ENCODE assay signal across 8 mouse cellular contexts in genomic region chr1:45825140-45825539, GRCm38 (mm10). TPM values are rescaled to one million over a fixed set of nuclear protein-coding genes. Genes with fewer than 3 reads are reported as not detected.
DNase-seq lines count a peak whose midpoint lies in the region; ATAC-seq and TF ChIP-seq lines count a peak whose summit lies in the region.

No protein-coding gene starts in this region.

- H3K36me3 ChIP-seq in embryonic facial prominence, embryonic 12.5 days, result peaks cover 38% of the 10 kb centered on the region
- H3K36me3 ChIP-seq in kidney, embryonic 16.5 days (ENCODE audit: insufficient read depth, low read length), result peaks cover 36% of the 10 kb centered on the region
- H3K36me3 ChIP-seq in liver, adult 2 months (ENCODE audit: control insufficient read depth, insufficient read depth, low read length), result peaks cover 35% of the 10 kb centered on the region
- H3K36me3 ChIP-seq in stomach, embryonic 15.5 days, result peaks cover 24% of the 10 kb centered on the region

- no peak overlapping the region for H3K4me2 ChIP-seq in embryonic facial prominence, embryonic 12.5 days (replicated peaks)
- no peak overlapping the region for H3K4me2 ChIP-seq in kidney, embryonic 16.5 days (replicated peaks; ENCODE audit: low read depth, low read length)
- H3K4me2 ChIP-seq in stomach, embryonic 15.5 days, result no peak overlapping the region

- TF ChIP-seq CTCF in liver, adult 2 months (IDR thresholded peaks at IDR 0.05; ENCODE audit: low read depth, low read length), result peak; percentile 60

- no peak for TF ChIP-seq POLR2A in liver, adult 2 months (IDR thresholded peaks at IDR 0.05; ENCODE audit: extremely low read depth, insufficient read depth, low read length)

- no peak overlapping the region for H3K27ac ChIP-seq in embryonic facial prominence, embryonic 12.5 days
- no peak overlapping the region for H3K27ac ChIP-seq in kidney, embryonic 16.5 days (ENCODE audit: low read length)
- H3K27ac ChIP-seq in liver, adult 2 months (replicated peaks; ENCODE audit: insufficient read depth, low read depth, low read length), result no peak overlapping the region
- H3K27ac ChIP-seq in stomach, embryonic 15.5 days, result no peak overlapping the region

- ATAC-seq in embryonic facial prominence, embryonic 12.5 days (ENCODE audit: insufficient number of reproducible peaks, insufficient read depth, low FRiP score, low TSS enrichment), result peak; percentile 77; the same call in 1 of the 2 replicates
- peak; percentile 90 for ATAC-seq in kidney, embryonic 16.5 days (ENCODE audit: low FRiP score, low TSS enrichment)
- ATAC-seq in monocyte, adult 5-6 weeks (replicated peaks; ENCODE audit: insufficient number of reproducible peaks, low FRiP score, low TSS enrichment, poor library complexity, severe bottlenecking), result 0 out of 2 replicates have a peak, but pooled peaks have one; percentile 52
- ATAC-seq in stomach, embryonic 15.5 days (ENCODE audit: insufficient read depth, low FRiP score, low read depth), result peak; percentile 70; the same call in 1 of the 2 replicates

- H3K4me3 ChIP-seq in embryonic facial prominence, embryonic 12.5 days, result no peak overlapping the region
- no peak overlapping the region for H3K4me3 ChIP-seq in kidney, embryonic 16.5 days (ENCODE audit: low read length)
- no peak overlapping the region for H3K4me3 ChIP-seq in liver, adult 2 months (ENCODE audit: insufficient read depth, low read depth, low read length)
- no peak overlapping the region for H3K4me3 ChIP-seq in stomach, embryonic 15.5 days (replicated peaks)

- H3K79me2 ChIP-seq in liver, adult 2 months (ENCODE audit: control insufficient read depth, insufficient read depth, low read length), result no peaks in the 10 kb centered on the region

- no peak overlapping the region for H3K9ac ChIP-seq in embryonic facial prominence, embryonic 12.5 days
- no peak overlapping the region for H3K9ac ChIP-seq in kidney, embryonic 16.5 days (replicated peaks; ENCODE audit: low read length)
- no peak overlapping the region for H3K9ac ChIP-seq in liver, adult 2 months (ENCODE audit: low read depth, low read length)
- H3K9ac ChIP-seq in stomach, embryonic 15.5 days, result no peak overlapping the region

- H3K9me3 ChIP-seq in embryonic facial prominence, embryonic 12.5 days, result no peaks in the 10 kb centered on the region
- H3K9me3 ChIP-seq in kidney, embryonic 16.5 days (ENCODE audit: low read length), result no peaks in the 10 kb centered on the region
- H3K9me3 ChIP-seq in stomach, embryonic 15.5 days, result no peaks in the 10 kb centered on the region

- WGBS in embryonic facial prominence, embryonic 12.5 days, result 50% methylated on average over 5 of the region's 5 CpGs
- 48% methylated on average over 5 of the region's 5 CpGs for WGBS in kidney, embryonic 16.5 days
- 37% methylated on average over 5 of the region's 5 CpGs for WGBS in liver, adult 2 months
- 47% methylated on average over 5 of the region's 5 CpGs for WGBS in stomach, embryonic 15.5 days

- DNase-seq in CD4-positive helper T cell, adult 2 months (ENCODE audit: low read depth, low spot score), result peak; percentile 51
- DNase-seq in adrenal gland, postnatal 25 days, result peak; percentile 59
- peak; percentile 23 to 61 for DNase-seq in heart, adult 9 months (ENCODE audit: low spot score in 2 of 2)
- peak; percentile 61 for DNase-seq in liver, adult 2 months (ENCODE audit: extremely low read depth, low read depth, low spot score)

- no peaks in the 10 kb centered on the region for H3K4me1 ChIP-seq in embryonic facial prominence, embryonic 12.5 days
- H3K4me1 ChIP-seq in kidney, embryonic 16.5 days (ENCODE audit: insufficient read depth, low read length), result no peaks in the 10 kb centered on the region
- H3K4me1 ChIP-seq in liver, adult 2 months (ENCODE audit: control insufficient read depth, insufficient read depth, low read length), result no peaks in the 10 kb centered on the region
- H3K4me1 ChIP-seq in stomach, embryonic 15.5 days, result no peaks in the 10 kb centered on the region

- H3K27me3 ChIP-seq in embryonic facial prominence, embryonic 12.5 days, result no peaks in the 10 kb centered on the region
- no peaks in the 10 kb centered on the region for H3K27me3 ChIP-seq in kidney, embryonic 16.5 days (ENCODE audit: insufficient read depth, low read length)
- H3K27me3 ChIP-seq in liver, adult 2 months (ENCODE audit: control insufficient read depth, insufficient read depth, low read length), result no peaks in the 10 kb centered on the region
- H3K27me3 ChIP-seq in stomach, embryonic 15.5 days (replicated peaks), result no peaks in the 10 kb centered on the region

RNA-seq across cellular contexts. Expression of gene Wdr75, which starts 30.2 kb away (rescaled TPM):
- 43.4 and 46.6 TPM in 2 replicates for total RNA-seq in adrenal gland, postnatal 25 days (2021)
- polyA plus RNA-seq in embryonic facial prominence, embryonic 12.5 days (2016; fragmentation: Nextera tagmentation; extraction: Ambion mirVana), result 74.3 and 76.5 TPM in 2 replicates
- 58.7 and 64.6 TPM in 2 replicates for polyA plus RNA-seq in kidney, embryonic 16.5 days (2015; fragmentation: Nextera tagmentation; extraction: Ambion mirVana)
- 18.0 and 19.4 TPM in 2 replicates for total RNA-seq in liver, adult 2 months (2014; rRNA removed)
- polyA plus RNA-seq in liver, adult 2 months (2012; rRNA removed), result 18.8 and 19.3 TPM in 2 replicates
- 34.2 to 56.3 TPM (median 38.3 TPM) in 3 replicates for total RNA-seq in monocyte, adult 5-6 weeks (2017)
- polyA plus RNA-seq in stomach, embryonic 15.5 days (2015; fragmentation: Nextera tagmentation; extraction: Ambion mirVana), result 69.0 and 70.3 TPM in 2 replicates
